Mouse (Mus musculus): Measurements from ENCODE around the gene Itpk1.

Gene Itpk1

GRCm38 (mm10) chr12:102695369-102696239 lies 9.1 kb downstream of the Itpk1 start:
- CTCF ChIA-PET, result interaction anchor here (0.9 kb wide), 1 partner anchor 49 kb away, joined by 3 read pairs; no protein-coding TSS in a partner anchor

GRCm38 (mm10) chr12:102691761-102692160 lies 13.0 kb downstream of the Itpk1 start:
- CTCF ChIA-PET, result interaction anchor here (0.6 to 2.1 kb wide), 3 partner anchors 8 to 19 kb away, joined by 3 to 24 read pairs (median 9); no protein-coding TSS in a partner anchor

GRCm38 (mm10) chr12:102691180-102691579 lies 13.6 kb downstream of the Itpk1 start:
- CTCF ChIA-PET, result interaction anchor here (0.6 to 2.1 kb wide), 4 partner anchors 9 to 48 kb away, joined by 3 to 24 read pairs (median 9); no protein-coding TSS in a partner anchor

- CTCF ChIA-PET, result interaction anchor here (0.6 to 2.1 kb wide), 2 partner anchors 12 to 198 kb away, joined by 4 to 24 read pairs; no protein-coding TSS in a partner anchor
Measured at GRCm38 (mm10) chr12:102689773-102690563, 14.8 kb downstream of the Itpk1 start.

- CTCF ChIA-PET, result no interaction called here
Measured at GRCm38 (mm10) chr12:102686321-102686720, 18.4 kb downstream of the Itpk1 start.

- CTCF ChIA-PET, result no interaction called here
Measured at GRCm38 (mm10) chr12:102685523-102685931, 19.2 kb downstream of the Itpk1 start.

GRCm38 (mm10) chr12:102684720-102685386 lies 19.9 kb downstream of the Itpk1 start:
- CTCF ChIA-PET, result no interaction called here

- CTCF ChIA-PET, result no interaction called here
Measured at GRCm38 (mm10) chr12:102683979-102684378, 20.8 kb downstream of the Itpk1 start.

GRCm38 (mm10) chr12:102683438-102683837 lies 21.3 kb downstream of the Itpk1 start:
- CTCF ChIA-PET, result no interaction called here

- CTCF ChIA-PET, result no interaction called here
Measured at GRCm38 (mm10) chr12:102682722-102683299, 21.9 kb downstream of the Itpk1 start.

- CTCF ChIA-PET, result no interaction called here
Measured at GRCm38 (mm10) chr12:102682085-102682484, 22.6 kb downstream of the Itpk1 start.

GRCm38 (mm10) chr12:102681590-102681989 lies 23.1 kb downstream of the Itpk1 start:
- CTCF ChIA-PET, result no interaction called here

GRCm38 (mm10) chr12:102678820-102679219 lies 25.9 kb downstream of the Itpk1 start:
- CTCF ChIA-PET, result interaction anchor here (0.6 to 1.0 kb wide), 2 partner anchors 24 to 104 kb away, joined by 5 to 8 read pairs; no protein-coding TSS in a partner anchor

GRCm38 (mm10) chr12:102677089-102677488 lies 27.6 kb downstream of the Itpk1 start:
- CTCF ChIA-PET, result interaction anchor here (0.6 kb wide), 1 partner anchor 41 kb away, joined by 9 read pairs; no protein-coding TSS in a partner anchor

GRCm38 (mm10) chr12:102674556-102674955 lies 30.2 kb downstream of the Itpk1 start:
- CTCF ChIA-PET, result no interaction called here

- CTCF ChIA-PET, result no interaction called here
Measured at GRCm38 (mm10) chr12:102674123-102674522, 30.6 kb downstream of the Itpk1 start.

GRCm38 (mm10) chr12:102672857-102673839 lies 31.6 kb downstream of the Itpk1 start:
- CTCF ChIA-PET, result interaction anchor here (0.7 to 1.0 kb wide), 2 partner anchors 18 to 52 kb away, joined by 3 to 9 read pairs; no protein-coding TSS in a partner anchor

- CTCF ChIA-PET, result interaction anchor here (0.6 to 1.0 kb wide), 2 partner anchors 11 to 51 kb away, joined by 3 read pairs; no protein-coding TSS in a partner anchor
Measured at GRCm38 (mm10) chr12:102672176-102672575, 32.6 kb downstream of the Itpk1 start.

GRCm38 (mm10) chr12:102670848-102671247 lies 33.9 kb downstream of the Itpk1 start:
- CTCF ChIA-PET, result no interaction called here
